Mouse (Mus musculus) thymus, postnatal 4 days (tissue): ENCODE measurements around the gene Zfp639.

ENCODE experiments used
- DNase-seq: peaks from one replicate; pipeline ENCODE4 v3.0.0; 2021

The Zfp639 gene

GRCm38 (mm10) chr3:32509496-32510374, at the start of gene Zfp639:
TSS of gene Zfp639 (plus strand) at chr3:32510259.
- no peak for DNase-seq

DNA sequence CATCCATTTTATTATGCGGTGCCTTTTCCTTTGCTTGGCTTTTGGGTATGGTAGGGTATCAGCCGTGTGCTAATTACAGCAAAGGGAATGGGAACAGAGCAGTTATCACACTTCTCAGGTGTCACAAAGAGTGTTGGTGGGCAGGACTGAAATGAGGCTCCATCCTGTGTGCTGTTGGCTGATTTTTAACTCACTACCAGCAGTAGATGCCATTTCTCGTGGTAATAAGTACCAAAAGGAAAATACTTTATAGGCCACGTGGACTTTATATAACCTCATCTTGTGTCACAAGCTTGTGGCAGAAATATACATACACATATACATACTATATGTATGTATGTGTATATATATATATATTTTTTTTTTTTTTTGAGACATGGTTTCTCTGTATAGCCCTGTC, 42.7 kb upstream of the Zfp639 start:
- no peak for DNase-seq

DNA sequence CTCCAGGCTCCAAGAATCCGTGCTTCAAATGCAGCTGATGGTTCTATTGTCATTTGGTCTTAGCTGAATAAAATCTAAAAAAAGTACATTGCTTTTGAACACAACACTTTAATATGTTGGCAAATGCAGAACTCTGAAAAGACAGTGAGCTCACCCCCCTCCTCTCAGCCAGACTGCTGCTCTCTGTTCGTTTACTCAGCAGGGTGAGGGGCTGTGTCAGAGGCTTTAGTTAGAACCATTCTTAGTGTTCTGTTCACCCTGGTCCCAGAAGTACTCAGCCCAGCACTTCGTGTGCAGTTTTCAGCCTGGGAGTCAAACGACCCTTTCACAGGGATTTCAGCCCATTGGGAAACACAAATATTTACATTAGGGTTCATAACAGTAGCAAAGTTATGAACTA, 41.6 kb upstream of the Zfp639 start:
- DNase-seq: no peak

- no peak for DNase-seq
Measured at GRCm38 (mm10) chr3:32470449-32470848, 39.6 kb upstream of the Zfp639 start.

GRCm38 (mm10) chr3:32471098-32471497, 39.0 kb upstream of the Zfp639 start:
- DNase-seq: no peak

DNA sequence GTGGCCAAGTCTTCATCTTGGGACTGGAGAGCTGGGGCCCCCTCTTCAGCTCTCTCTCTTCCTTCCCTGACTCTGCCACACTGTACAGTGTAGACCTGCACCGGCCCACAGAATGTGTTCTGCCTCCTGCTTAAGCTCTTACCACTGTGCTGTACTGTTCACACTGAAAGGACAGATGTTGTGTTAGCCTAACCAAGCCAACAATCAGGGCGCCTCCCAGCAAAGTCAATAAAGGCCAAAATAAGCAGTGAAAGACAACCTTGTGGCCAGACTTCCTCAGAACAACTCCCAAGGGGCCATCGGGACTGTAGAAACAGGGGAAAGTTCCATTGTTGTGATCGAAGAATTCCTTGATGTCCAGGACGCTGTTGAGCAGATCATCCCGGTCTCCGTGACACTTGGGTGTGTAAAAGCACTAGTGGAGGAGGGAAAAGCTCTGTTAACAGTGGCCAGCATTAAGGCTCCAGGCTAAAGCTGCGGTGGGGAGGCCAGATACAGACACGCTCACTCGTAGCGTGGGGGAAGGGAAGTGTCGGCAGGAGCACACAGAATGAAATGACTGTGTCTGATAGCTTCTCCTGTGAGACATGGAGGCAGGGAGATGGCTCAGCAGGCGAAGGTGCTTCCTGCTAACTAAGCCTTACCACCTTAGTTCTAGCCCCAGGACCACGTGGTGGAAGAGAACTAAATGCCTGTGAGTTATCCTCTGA, 37.7 kb upstream of the Zfp639 start:
- no peak for DNase-seq

- no peak for DNase-seq
Measured at GRCm38 (mm10) chr3:32473184-32473583, 36.9 kb upstream of the Zfp639 start.

DNA sequence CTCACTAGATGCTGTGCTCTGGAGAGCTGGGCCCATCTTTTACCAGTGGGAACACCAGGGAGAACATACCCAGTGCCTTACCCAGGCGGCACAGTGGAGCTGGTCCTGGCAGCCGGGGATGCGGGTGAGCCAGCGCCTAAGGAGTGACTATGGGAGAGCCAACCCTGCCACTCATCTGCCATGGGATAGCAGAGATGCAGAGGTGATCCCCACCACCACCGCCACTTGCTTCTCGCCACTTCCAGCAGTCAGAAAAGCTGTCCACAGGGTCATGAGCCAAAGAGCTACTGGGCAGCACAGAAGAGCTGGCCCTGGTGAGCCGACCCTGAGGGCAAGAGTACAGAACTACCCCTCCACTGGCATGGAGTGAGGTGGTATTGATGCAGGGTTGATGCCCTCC, 30.1 kb upstream of the Zfp639 start:
- no peak for DNase-seq

- no peak for DNase-seq
Measured at GRCm38 (mm10) chr3:32483035-32483434, 27.0 kb upstream of the Zfp639 start.

GRCm38 (mm10) chr3:32486543-32486942, 23.5 kb upstream of the Zfp639 start:
- no peak for DNase-seq

- no peak for DNase-seq
Measured at GRCm38 (mm10) chr3:32488172-32488571, 21.9 kb upstream of the Zfp639 start.

DNA sequence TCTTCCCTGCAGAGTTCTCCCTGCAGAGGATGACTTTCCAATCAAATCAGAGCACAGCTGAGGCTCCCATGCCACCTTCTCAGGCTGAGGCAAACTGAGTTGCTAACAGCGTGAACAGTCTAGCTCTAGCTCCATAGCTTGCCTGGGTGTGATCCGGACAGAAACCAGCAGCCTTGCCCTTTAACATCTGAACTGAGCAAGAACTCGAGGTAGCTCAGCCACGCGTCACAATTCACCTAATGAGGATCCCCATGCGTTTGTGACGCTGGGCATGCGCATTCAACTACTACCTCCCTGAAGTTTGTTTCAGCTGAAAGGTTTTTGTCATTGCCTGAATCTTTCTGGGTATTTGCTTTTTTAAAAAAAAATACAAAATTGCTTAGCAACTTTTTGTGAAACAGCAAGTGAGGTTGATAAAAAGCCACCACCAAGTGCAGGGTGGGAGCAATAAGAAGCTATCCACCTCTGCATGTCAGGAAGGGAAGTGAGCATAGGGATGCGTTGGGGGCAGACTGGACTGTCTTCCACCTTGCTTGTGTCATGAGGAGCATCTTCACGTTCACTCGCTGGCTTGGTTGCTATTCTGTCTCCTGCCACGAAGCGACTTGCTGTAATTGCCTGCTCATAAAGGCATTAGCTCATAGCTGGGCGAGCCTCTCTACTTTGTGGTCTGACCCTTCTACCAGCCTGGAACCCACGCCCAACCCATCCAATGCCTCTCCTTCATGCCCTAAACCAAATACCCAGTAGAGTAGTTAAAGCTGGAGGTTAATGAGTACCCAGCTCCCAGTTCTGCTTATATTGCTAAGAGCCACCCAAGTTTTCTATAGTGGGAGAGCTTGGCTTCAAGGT, 19.8 kb upstream of the Zfp639 start:
- no peak for DNase-seq

DNA sequence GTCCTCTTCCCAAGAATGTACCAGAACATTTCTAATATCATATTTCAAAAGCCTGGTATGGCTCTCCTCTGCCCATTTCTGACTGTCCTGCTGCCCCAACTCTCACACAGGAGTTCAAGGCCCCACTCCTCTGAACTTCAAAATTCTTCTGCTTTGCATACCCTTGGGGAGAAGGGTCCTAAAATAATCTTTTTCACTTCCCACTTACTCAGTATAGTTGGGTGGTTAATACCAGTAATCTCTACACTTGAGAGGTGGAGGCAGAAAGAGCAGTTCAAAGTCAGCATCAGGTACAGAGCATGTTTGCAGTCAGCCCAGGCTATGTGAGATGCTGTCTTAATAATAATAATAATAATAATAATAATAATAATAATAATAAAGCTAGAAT, 19.1 kb upstream of the Zfp639 start:
- DNase-seq: no peak

- DNase-seq: no peak
Measured at GRCm38 (mm10) chr3:32492097-32493090, 17.7 kb upstream of the Zfp639 start, which contains the start of gene Kcnmb3. TSS of gene Kcnmb3 (minus strand) at chr3:32492231.

DNA sequence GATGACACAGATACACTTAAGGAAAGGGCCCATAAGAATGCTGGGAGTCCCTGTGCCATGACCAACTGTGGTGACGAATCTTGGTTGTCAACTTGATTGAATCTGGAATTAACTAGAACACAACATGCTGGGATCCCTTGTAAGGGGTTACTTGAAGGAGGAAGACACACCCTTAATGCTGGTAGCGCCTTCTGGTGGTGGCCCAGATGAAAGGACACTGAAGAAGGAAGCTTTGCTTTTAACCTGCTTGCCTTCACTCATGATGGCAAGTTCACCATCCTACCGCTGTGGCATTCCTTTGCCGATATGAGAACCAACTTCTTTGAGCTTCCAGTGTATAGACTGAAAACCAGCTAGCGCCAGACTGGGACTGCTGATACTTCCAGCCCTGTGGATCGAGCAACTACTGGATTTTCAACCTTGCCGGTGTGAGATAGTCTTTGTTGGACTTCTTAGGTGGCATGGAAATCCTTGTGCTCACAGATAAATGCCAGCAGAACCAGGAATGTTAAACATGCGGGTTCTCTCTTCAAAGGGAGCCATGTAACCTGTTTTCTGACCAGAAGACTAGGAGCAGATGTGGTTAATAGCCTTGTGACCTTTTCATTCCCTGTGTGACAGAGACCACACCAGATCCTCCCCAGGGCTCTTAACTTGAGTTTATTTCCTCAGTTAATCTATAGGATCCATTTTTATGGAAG, 15.5 kb upstream of the Zfp639 start:
- peak; percentile 73 for DNase-seq

- DNase-seq: no peak
Measured at GRCm38 (mm10) chr3:32495088-32495770, 14.8 kb upstream of the Zfp639 start.

DNA sequence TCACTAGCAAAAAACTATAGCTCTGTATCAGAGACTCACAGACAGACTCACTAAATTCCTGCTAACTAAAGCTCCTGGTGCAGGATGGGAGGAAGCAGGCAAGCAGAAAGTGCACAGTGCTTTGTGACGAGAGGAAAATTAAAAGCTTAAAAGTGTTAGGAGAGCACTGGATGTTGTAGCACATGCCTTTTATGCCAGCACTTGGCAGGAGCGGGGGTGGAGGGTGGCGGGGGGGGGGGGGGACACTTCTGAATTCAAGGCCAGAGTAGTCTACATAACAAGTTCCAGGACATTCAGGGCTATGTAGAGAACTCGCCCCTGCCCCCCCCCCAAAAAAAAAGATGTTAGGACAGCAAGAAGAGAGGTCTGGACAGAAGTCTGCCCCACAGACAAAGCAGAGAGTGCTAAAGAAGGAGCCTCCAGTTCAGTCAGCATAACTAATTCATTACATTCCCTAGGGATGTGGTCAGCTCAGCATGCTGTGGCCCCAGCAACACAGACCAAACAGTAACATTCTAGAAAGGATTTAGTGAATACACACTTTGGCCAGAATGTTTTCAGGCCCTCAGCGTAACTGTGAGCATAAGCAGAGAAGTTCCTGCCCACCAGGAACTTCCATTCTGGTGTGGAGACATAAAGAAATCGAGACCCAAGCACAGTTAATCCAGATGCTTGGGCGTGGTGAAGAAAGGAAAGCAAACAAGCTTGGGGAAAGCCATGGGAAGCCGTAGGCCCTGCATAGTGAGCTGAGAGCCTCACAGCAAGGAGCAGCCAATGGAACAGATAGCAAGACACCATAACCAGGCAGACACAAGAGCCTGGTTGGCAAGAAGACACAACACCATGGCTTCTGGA, 14.0 kb upstream of the Zfp639 start:
- DNase-seq: no peak

DNA sequence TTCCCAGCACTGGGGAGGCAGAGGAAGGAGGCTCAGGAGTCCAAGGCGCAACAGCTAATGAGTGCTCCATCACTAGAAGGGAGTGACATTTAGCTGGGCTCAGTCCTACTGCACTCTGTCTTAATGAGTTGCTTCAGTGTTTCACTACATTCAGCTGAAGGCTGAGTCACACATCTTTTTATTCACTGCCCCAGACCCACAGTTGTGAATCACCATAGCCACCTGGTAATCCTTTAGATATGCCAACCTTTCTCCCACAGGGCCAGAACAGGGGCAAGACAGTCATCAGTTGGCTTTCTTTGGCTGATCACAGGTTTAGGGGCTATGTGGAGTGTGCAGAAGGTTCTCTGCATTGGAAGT, 13.4 kb upstream of the Zfp639 start:
- DNase-seq: no peak

- DNase-seq: no peak
Measured at GRCm38 (mm10) chr3:32500346-32500745, 9.7 kb upstream of the Zfp639 start.

DNA sequence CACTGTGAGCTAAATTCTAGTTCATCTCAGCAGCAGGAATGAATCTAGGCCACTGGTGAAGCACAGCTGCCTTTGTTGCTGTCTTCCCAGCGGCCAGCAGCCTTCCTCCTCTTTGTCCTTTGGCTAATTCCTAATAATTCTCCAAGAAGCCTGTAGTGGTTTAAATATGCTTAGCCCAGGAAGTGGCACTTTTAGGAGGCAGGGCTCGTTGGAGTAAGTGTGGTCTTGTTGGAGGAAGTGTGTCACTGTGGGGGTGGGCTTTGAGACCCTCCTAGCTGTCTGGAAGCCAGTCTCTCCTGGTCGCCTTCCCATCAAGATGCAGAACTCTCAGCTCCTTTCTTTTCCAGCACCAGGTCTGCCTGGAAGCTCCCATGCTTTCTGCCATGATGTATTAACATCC, 4.2 kb upstream of the Zfp639 start:
- no peak for DNase-seq
